Comparison of ENCODE assay signal across 8 mouse cellular contexts in the genomic region with DNA sequence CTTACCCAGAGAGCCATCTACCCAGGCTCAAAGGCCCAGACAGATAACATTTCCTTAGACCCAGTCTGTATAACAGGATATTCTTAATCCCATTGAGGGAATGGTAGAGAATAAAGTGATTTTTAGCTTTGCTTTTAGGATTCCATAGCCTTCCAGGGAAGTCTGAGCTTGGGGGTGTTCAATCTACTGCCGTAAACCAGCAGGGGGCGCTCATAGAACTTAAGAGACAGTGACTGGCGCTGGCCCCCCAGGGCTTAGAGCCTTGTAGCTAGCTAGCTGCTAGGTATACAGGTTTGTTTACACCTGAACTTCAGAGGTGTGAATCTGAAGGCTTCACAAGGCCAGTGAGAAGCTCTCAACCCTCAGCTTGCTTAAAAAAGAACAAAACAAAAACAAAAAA. TPM values are rescaled to one million over a fixed set of nuclear protein-coding genes. Genes with fewer than 3 reads are reported as not detected.
DNase-seq lines count a peak whose midpoint lies in the region; ATAC-seq and TF ChIP-seq lines count a peak whose summit lies in the region.

No protein-coding gene starts in this region.

- H3K36me3 ChIP-seq in intestine, embryonic 14.5 days (ENCODE audit: control insufficient read depth, insufficient read depth, low read length) = peaks cover 19% of the 10 kb centered on the region
- peaks cover 14% of the 10 kb centered on the region for H3K36me3 ChIP-seq in intestine, embryonic 15.5 days
- peaks cover 7% of the 10 kb centered on the region; the same call in 1 of the 2 replicates for H3K36me3 ChIP-seq in thymus, adult 2 months (ENCODE audit: control insufficient read depth, insufficient read depth, low read length)

- intact Hi-C loops in heart, postnatal 14 days (cut with DNase I) = loop anchor here (2.0 kb wide), 1 partner anchor 213 kb away; no protein-coding TSS in a partner anchor
- intact Hi-C loops in left cerebral cortex, postnatal 4 days (cut with DNase I) = no loop called here

- DNase-seq in intestine, embryonic 14.5 days (ENCODE audit: low spot score) = peak; percentile 70
- DNase-seq in MN1 (ENCODE audit: low spot score) = peak; percentile 75
- peak; percentile 80 to 88 for DNase-seq in cerebellum, postnatal 14 days
- peak; percentile 76 to 84 for DNase-seq in heart, postnatal 14 days
- peak; percentile 74 for DNase-seq in left cerebral cortex, postnatal 4 days
- peak; percentile 81 for DNase-seq in thymus, adult 2 months

- no peak overlapping the region for H3K9ac ChIP-seq in intestine, embryonic 14.5 days (ENCODE audit: low read length)
- H3K9ac ChIP-seq in intestine, embryonic 15.5 days = no peak overlapping the region

- H3K27ac ChIP-seq in intestine, embryonic 14.5 days (ENCODE audit: low read depth) = no peak overlapping the region
- no peak overlapping the region for H3K27ac ChIP-seq in intestine, embryonic 15.5 days
- no peak overlapping the region for H3K27ac ChIP-seq in thymus, adult 2 months (ENCODE audit: control insufficient read depth, insufficient read depth, low read length)

- TF ChIP-seq CTCF in thymus, adult 2 months (IDR thresholded peaks at IDR 0.05; ENCODE audit: borderline replicate concordance, control insufficient read depth, extremely low read depth, insufficient read depth, low read length, poor library complexity) = peak; percentile 39; the same call in 1 of the 2 replicates

- TF ChIP-seq POLR2A in thymus, adult 2 months (IDR thresholded peaks at IDR 0.05; ENCODE audit: control insufficient read depth, extremely low read depth, insufficient read depth, low read length, poor library complexity) = no peak

- H3K27me3 ChIP-seq in intestine, embryonic 14.5 days (replicated peaks; ENCODE audit: control insufficient read depth, insufficient read depth, low read length) = no peaks in the 10 kb centered on the region
- no peaks in the 10 kb centered on the region for H3K27me3 ChIP-seq in intestine, embryonic 15.5 days (replicated peaks)
- no peaks in the 10 kb centered on the region for H3K27me3 ChIP-seq in thymus, adult 2 months (ENCODE audit: control insufficient read depth, insufficient read depth, low read length)

- H3K4me3 ChIP-seq in intestine, embryonic 14.5 days (ENCODE audit: low read depth, low read length) = no peak overlapping the region
- no peak overlapping the region for H3K4me3 ChIP-seq in intestine, embryonic 15.5 days (replicated peaks)
- no peak overlapping the region for H3K4me3 ChIP-seq in thymus, adult 2 months (ENCODE audit: control insufficient read depth, insufficient read depth, low read length)

- WGBS in intestine, embryonic 14.5 days = 7% methylated on average over 3 of the region's 3 CpGs
- WGBS in intestine, embryonic 15.5 days = 10% methylated on average over 3 of the region's 3 CpGs
- WGBS in thymus, adult 2 months = 2% methylated on average over 3 of the region's 3 CpGs

- H3K4me2 ChIP-seq in intestine, embryonic 14.5 days (ENCODE audit: low read length) = no peak overlapping the region
- no peak overlapping the region for H3K4me2 ChIP-seq in intestine, embryonic 15.5 days (replicated peaks)

- peaks cover 6% of the 10 kb centered on the region; the same call in 1 of the 2 replicates for H3K4me1 ChIP-seq in intestine, embryonic 14.5 days (replicated peaks; ENCODE audit: control insufficient read depth, insufficient read depth, low read length)
- 0 out of 2 replicates have a peak, but pooled peaks cover 4% of the 10 kb centered on the region for H3K4me1 ChIP-seq in intestine, embryonic 15.5 days (replicated peaks)
- H3K4me1 ChIP-seq in thymus, adult 2 months (replicated peaks; ENCODE audit: control insufficient read depth, insufficient read depth, low read length) = no peaks in the 10 kb centered on the region; the same call in 1 of the 2 replicates

- ATAC-seq in intestine, embryonic 14.5 days (replicated peaks; ENCODE audit: low FRiP score, low TSS enrichment, low read depth) = no peak
- no peak for ATAC-seq in intestine, embryonic 15.5 days
- 0 out of 2 replicates have a peak, but pooled peaks have one; percentile 45 for ATAC-seq in neutrophil, adult 5-6 weeks (ENCODE audit: extremely low read depth, insufficient number of reproducible peaks, low FRiP score, poor library complexity, severe bottlenecking)

- no peaks in the 10 kb centered on the region for H3K9me3 ChIP-seq in intestine, embryonic 14.5 days (ENCODE audit: control insufficient read depth, low read length)
- H3K9me3 ChIP-seq in intestine, embryonic 15.5 days = no peaks in the 10 kb centered on the region

RNA-seq across cellular contexts. Expression of a gene that starts 18.3 kb away (rescaled TPM):
- 2.2 and 2.7 TPM in 2 replicates for polyA plus RNA-seq in intestine, embryonic 14.5 days (2014; fragmentation: Nextera tagmentation; extraction: Ambion mirVana)
- polyA plus RNA-seq in intestine, embryonic 15.5 days (2015; fragmentation: Nextera tagmentation; extraction: Ambion mirVana) = 1.9 and 2.1 TPM in 2 replicates
- 1 to 10 TPM; 1.1 to 2.7 TPM for total RNA-seq in heart, postnatal 14 days (2021)
- 1 to 10 TPM in 1 of 2 experiments, under 1 TPM in 1; 0.64 to 1.5 TPM for total RNA-seq in left cerebral cortex, postnatal 4 days (2021)
- total RNA-seq in neutrophil, adult 5-6 weeks (2017) = 1.6 and 5.0 TPM in 2 replicates
- 2.6 and 4.4 TPM in 2 replicates for polyA plus RNA-seq in thymus, adult 2 months (2012; rRNA removed)

RNA-seq across cellular contexts. Expression of a gene that starts 18.4 kb away (rescaled TPM):
- 110 and 115 TPM in 2 replicates for polyA plus RNA-seq in intestine, embryonic 14.5 days (2014; fragmentation: Nextera tagmentation; extraction: Ambion mirVana)
- 117 and 125 TPM in 2 replicates for polyA plus RNA-seq in intestine, embryonic 15.5 days (2015; fragmentation: Nextera tagmentation; extraction: Ambion mirVana)
- total RNA-seq in heart, postnatal 14 days (2021) = 100 to 1,000 TPM; 713 to 718 TPM
- 100 to 1,000 TPM; 157 to 166 TPM for total RNA-seq in left cerebral cortex, postnatal 4 days (2021)
- 156 and 173 TPM in 2 replicates for total RNA-seq in neutrophil, adult 5-6 weeks (2017)
- 131 and 135 TPM in 2 replicates for polyA plus RNA-seq in thymus, adult 2 months (2012; rRNA removed)

RNA-seq across cellular contexts. Expression of a gene that starts 58.9 kb away (rescaled TPM):
- polyA plus RNA-seq in intestine, embryonic 14.5 days (2014; fragmentation: Nextera tagmentation; extraction: Ambion mirVana) = 2.9 TPM in 2 replicates
- polyA plus RNA-seq in intestine, embryonic 15.5 days (2015; fragmentation: Nextera tagmentation; extraction: Ambion mirVana) = 2.4 and 2.6 TPM in 2 replicates
- total RNA-seq in heart, postnatal 14 days (2021) = 1 to 10 TPM; 4.3 to 4.8 TPM
- 10 to 100 TPM; 41.2 to 44.1 TPM for total RNA-seq in left cerebral cortex, postnatal 4 days (2021)
- total RNA-seq in neutrophil, adult 5-6 weeks (2017) = not detected in 2 replicates
- polyA plus RNA-seq in thymus, adult 2 months (2012; rRNA removed) = 3.7 and 11.4 TPM in 2 replicates

Comparison
In these comparisons a context has a peak if more than half of its experiments do, and no peak if none do; other contexts are left out.
1. RNA of a gene that starts 58.9 kb away (total RNA-seq): 41.2 to 44.1 TPM in left cerebral cortex, postnatal 4 days; 4.3 to 4.8 TPM in heart, postnatal 14 days and not detected in neutrophil, adult 5-6 weeks; every median in the first group is over 4 times any median in the second.
2. Peak in every context shown above with its lines, with median percentiles within 50 percentile points of each other: DNase-seq.